Mouse (Mus musculus) embryonic facial prominence, embryonic 14.5 days (tissue): Measurements from ENCODE around the gene Afg1l. TPM values are rescaled to one million over a fixed set of nuclear protein-coding genes. Genes with fewer than 3 reads are reported as not detected.

ENCODE experiments used
- ATAC-seq: fragments of 200-750 bp; cut with Nextera tagmentation; 2 replicates; pipeline ENCODE4 v1.8.0; 2017; ENCODE audit warnings: low read depth, moderate number of reproducible peaks, moderate TSS enrichment
- DNase-seq: peaks from one replicate; pipeline ENCODE4 v3.0.0-alpha.2; 2015; ENCODE audit warnings: low spot score
- H3K27ac ChIP-seq: fragments of 300-500 bp; sonication (generic); replicated peaks from 2 replicates; pipeline ENCODE4 v1.5.1; 2014; ENCODE audit warnings: low read depth, mild to moderate bottlenecking, low read length, moderate library complexity
- H3K27me3 ChIP-seq: fragments of 300-500 bp; sonication (generic); replicated peaks from 2 replicates; pipeline ENCODE4 v1.6.1; 2014; ENCODE audit warnings: low read length; ENCODE audit not compliant: control insufficient read depth, insufficient read depth
- H3K36me3 ChIP-seq: fragments of 300-500 bp; sonication (generic); 2 replicates; pipeline ENCODE4 v1.6.1; 2014; ENCODE audit warnings: low read length, mixed read lengths; ENCODE audit not compliant: control insufficient read depth, insufficient read depth
- H3K4me1 ChIP-seq: fragments of 300-500 bp; sonication (generic); 2 replicates; pipeline ENCODE4 v1.6.1; 2014; ENCODE audit warnings: antibody characterized with exemption, low read length; ENCODE audit not compliant: control insufficient read depth, insufficient read depth
- H3K4me2 ChIP-seq: fragments of 300-500 bp; sonication (generic); 2 replicates; pipeline ENCODE4 v1.6.1; 2014; ENCODE audit warnings: low read depth, mild to moderate bottlenecking, low read length, moderate library complexity, mixed read lengths
- H3K4me3 ChIP-seq: fragments of 300-500 bp; sonication (generic); 2 replicates; pipeline ENCODE4 v1.5.1; 2014; ENCODE audit warnings: low read depth, mild to moderate bottlenecking, low read length
- H3K9ac ChIP-seq: fragments of 300-500 bp; sonication (generic); 2 replicates; pipeline ENCODE4 v1.6.1; 2014; ENCODE audit warnings: low read depth, mild to moderate bottlenecking, low read length, moderate library complexity, mixed read lengths
- H3K9me3 ChIP-seq: fragments of 300-500 bp; sonication (generic); 2 replicates; pipeline ENCODE4 v1.6.1; 2016; ENCODE audit warnings: low read length; ENCODE audit not compliant: control insufficient read depth
- WGBS: fragments of 180-500 bp; shearing (Covaris S2); extraction: QIAGEN DNeasy Blood & Tissue Kit; methylation state at CpG from one replicate; pipeline ENCODE4 v1.1.7; 2014; 5-methylcytosine and 5-hydroxymethylcytosine counted together
- polyA plus RNA-seq: library from polyadenylated mRNA; unstranded; fragments of >200 nt; fragmentation: Nextera tagmentation; extraction: Ambion mirVana; gene quantifications from 2 replicates; pipeline ENCODE4 v1.2.1, GENCODE M21; 2014

Gene Afg1l
- polyA plus RNA-seq, 1 experiment from 2014 or later, result 6.8 TPM

GRCm38 (mm10) chr10:42457557-42458191 lies 20.7 kb downstream of the Afg1l start:
- Histone ChIP-seq H3K4me2 (no peak overlapping the region), H3K36me3 (peaks cover 17% of the 10 kb centered on the region; the same call in 1 of the 2 replicates), H3K4me1 (peaks cover 7% of the 10 kb centered on the region; the same call in 1 of the 2 replicates), H3K4me3 (no peak overlapping the region), H3K9ac (no peak overlapping the region), H3K9me3 (peaks cover 15% of the 10 kb centered on the region; the same call in 1 of the 2 replicates), H3K27me3 (no peaks in the 10 kb centered on the region), H3K27ac (peak overlapping the region; percentile 48)
- 0 out of 2 replicates have a peak, but pooled peaks have one; percentile 37 for ATAC-seq
- 70% methylated on average over 9 of the region's 9 CpGs for WGBS
- peak; percentile 48 for DNase-seq

GRCm38 (mm10) chr10:42455981-42456380 lies 22.4 kb downstream of the Afg1l start:
- H3K4me3 ChIP-seq, result no peak overlapping the region
- ATAC-seq (no peak; the same call in 1 of the 2 replicates), DNase-seq (peak; percentile 78)
- WGBS, result 51% methylated on average over 5 of the region's 5 CpGs
- peaks cover 15% of the 10 kb centered on the region; the same call in 1 of the 2 replicates for H3K9me3 ChIP-seq
- H3K4me1 ChIP-seq, result peaks cover 7% of the 10 kb centered on the region; the same call in 1 of the 2 replicates
- H3K27ac ChIP-seq, result peak overlapping the region; percentile 33; the same call in 1 of the 2 replicates
- no peaks in the 10 kb centered on the region for H3K27me3 ChIP-seq
- H3K9ac ChIP-seq, result no peak overlapping the region
- H3K4me2 ChIP-seq, result no peak overlapping the region
- peaks cover 18% of the 10 kb centered on the region; the same call in 1 of the 2 replicates for H3K36me3 ChIP-seq

GRCm38 (mm10) chr10:42454690-42455089 lies 23.7 kb downstream of the Afg1l start:
- H3K9me3 ChIP-seq, result peaks cover 12% of the 10 kb centered on the region; the same call in 1 of the 2 replicates
- WGBS, result 84% methylated on average over 6 of the region's 6 CpGs
- H3K9ac ChIP-seq, result no peak overlapping the region
- no peak overlapping the region for H3K4me2 ChIP-seq
- peaks cover 7% of the 10 kb centered on the region; the same call in 1 of the 2 replicates for H3K4me1 ChIP-seq
- H3K36me3 ChIP-seq, result peaks cover 13% of the 10 kb centered on the region; the same call in 1 of the 2 replicates
- no peak overlapping the region for H3K27ac ChIP-seq
- no peak for ATAC-seq
- DNase-seq, result no peak
- no peak overlapping the region for H3K4me3 ChIP-seq
- no peaks in the 10 kb centered on the region for H3K27me3 ChIP-seq

GRCm38 (mm10) chr10:42454266-42454665 lies 24.1 kb downstream of the Afg1l start:
- Histone ChIP-seq H3K27me3 (no peaks in the 10 kb centered on the region), H3K36me3 (peaks cover 11% of the 10 kb centered on the region; the same call in 1 of the 2 replicates), H3K4me1 (peaks cover 7% of the 10 kb centered on the region; the same call in 1 of the 2 replicates), H3K27ac (no peak overlapping the region), H3K4me2 (no peak overlapping the region), H3K9ac (no peak overlapping the region), H3K9me3 (peaks cover 8% of the 10 kb centered on the region; the same call in 1 of the 2 replicates), H3K4me3 (no peak overlapping the region)
- no peak for ATAC-seq
- DNase-seq, result no peak
- WGBS, result 63% methylated on average over 11 of the region's 11 CpGs

GRCm38 (mm10) chr10:42449672-42450071 lies 28.7 kb downstream of the Afg1l start:
- Histone ChIP-seq H3K36me3 (peaks cover 11% of the 10 kb centered on the region; the same call in 1 of the 2 replicates), H3K9ac (no peak overlapping the region), H3K27me3 (no peaks in the 10 kb centered on the region), H3K4me2 (no peak overlapping the region), H3K27ac (no peak overlapping the region), H3K9me3 (peaks cover 5% of the 10 kb centered on the region; the same call in 1 of the 2 replicates), H3K4me3 (no peak overlapping the region), H3K4me1 (0 out of 2 replicates have a peak, but pooled peaks cover 7% of the 10 kb centered on the region)
- DNase-seq (no peak), ATAC-seq (no peak)
- 67% methylated on average over 3 of the region's 4 CpGs for WGBS

GRCm38 (mm10) chr10:42448371-42448770 lies 30.0 kb downstream of the Afg1l start:
- H3K36me3 ChIP-seq, result peaks cover 7% of the 10 kb centered on the region; the same call in 1 of the 2 replicates
- DNase-seq, result no peak
- H3K4me2 ChIP-seq, result no peak overlapping the region
- peaks cover 3% of the 10 kb centered on the region; the same call in 1 of the 2 replicates for H3K9me3 ChIP-seq
- no peaks in the 10 kb centered on the region for H3K27me3 ChIP-seq
- no peak overlapping the region for H3K4me3 ChIP-seq
- 22% methylated on average over 7 of the region's 7 CpGs for WGBS
- 0 out of 2 replicates have a peak, but pooled peaks cover 7% of the 10 kb centered on the region for H3K4me1 ChIP-seq
- no peak overlapping the region for H3K27ac ChIP-seq
- ATAC-seq, result no peak
- H3K9ac ChIP-seq, result no peak overlapping the region

GRCm38 (mm10) chr10:42446145-42446544 lies 32.2 kb downstream of the Afg1l start:
- no peak for ATAC-seq
- WGBS, result 58% methylated on average over 9 of the region's 9 CpGs

GRCm38 (mm10) chr10:42436842-42437805 lies 41.2 kb downstream of the Afg1l start:
- 79% methylated on average over 5 of the region's 5 CpGs for WGBS
- ATAC-seq (no peak), DNase-seq (no peak)
- Histone ChIP-seq H3K27me3 (no peaks in the 10 kb centered on the region), H3K36me3 (0 out of 2 replicates have a peak, but pooled peaks cover 4% of the 10 kb centered on the region), H3K9ac (no peak overlapping the region), H3K9me3 (no peaks in the 10 kb centered on the region), H3K4me3 (no peak overlapping the region), H3K4me1 (no peaks in the 10 kb centered on the region), H3K27ac (no peak overlapping the region), H3K4me2 (no peak overlapping the region)

More at GRCm38 (mm10) chr10:42446145-42446544, 32.2 kb downstream of the Afg1l start:
- Histone ChIP-seq H3K9me3 (no peaks in the 10 kb centered on the region), H3K4me2 (no peak overlapping the region), H3K27ac (no peak overlapping the region), H3K9ac (no peak overlapping the region), H3K36me3 (no peaks in the 10 kb centered on the region), H3K4me1 (0 out of 2 replicates have a peak, but pooled peaks cover 7% of the 10 kb centered on the region), H3K27me3 (no peaks in the 10 kb centered on the region), H3K4me3 (no peak overlapping the region)
- DNase-seq, result no peak
